Mouse (Mus musculus) kidney, adult 9 months (tissue): ENCODE measurements around the gene Rbfox1.

ENCODE experiments used
- DNase-seq: peaks from one replicate; pipeline ENCODE4 v3.0.0; 2022

Gene Rbfox1

GRCm38 (mm10) chr16:6247569-6247968, 362.4 kb downstream of the Rbfox1 start:
- DNase-seq: no peak

- no peak for DNase-seq
These were observed 379.4 kb downstream of the Rbfox1 start for GRCm38 (mm10) chr16:6264557-6264956.

- peak; percentile 10 for DNase-seq
These were observed 380.5 kb downstream of the Rbfox1 start for GRCm38 (mm10) chr16:6265610-6266009.

GRCm38 (mm10) chr16:6271596-6272370, 386.6 kb downstream of the Rbfox1 start:
- DNase-seq: no peak

- DNase-seq: no peak
These were observed 398.3 kb downstream of the Rbfox1 start for GRCm38 (mm10) chr16:6283496-6283895.

- no peak for DNase-seq
These were observed 399.2 kb downstream of the Rbfox1 start for GRCm38 (mm10) chr16:6284317-6284716.

- no peak for DNase-seq
These were observed 402.5 kb downstream of the Rbfox1 start for GRCm38 (mm10) chr16:6287699-6288098.

GRCm38 (mm10) chr16:6300112-6300511, 415.0 kb downstream of the Rbfox1 start:
- DNase-seq: no peak

- no peak for DNase-seq
These were observed 417.9 kb downstream of the Rbfox1 start for GRCm38 (mm10) chr16:6303082-6303481.

DNA sequence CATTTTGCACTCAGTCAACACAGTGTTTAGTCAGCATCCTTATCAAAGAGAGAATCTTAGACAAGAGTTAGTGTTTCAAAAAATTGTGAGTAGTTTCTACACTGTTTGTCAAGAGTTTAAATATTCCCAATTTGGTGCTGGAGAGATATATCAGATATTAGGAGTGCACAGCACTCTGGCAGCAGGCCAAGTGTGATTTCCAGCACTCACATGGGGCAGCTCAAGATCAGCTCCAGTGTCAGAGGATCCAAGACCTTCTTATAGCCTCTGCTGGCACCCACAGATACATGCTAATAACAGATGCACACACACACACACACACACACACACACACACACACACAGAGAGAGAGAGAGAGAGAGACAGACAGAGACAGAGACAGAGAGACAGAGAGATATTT, 424.8 kb downstream of the Rbfox1 start:
- DNase-seq: no peak

GRCm38 (mm10) chr16:6310744-6311678, 425.9 kb downstream of the Rbfox1 start:
- no peak for DNase-seq

GRCm38 (mm10) chr16:6313689-6314088, 428.5 kb downstream of the Rbfox1 start:
- no peak for DNase-seq

- no peak for DNase-seq
These were observed 439.7 kb downstream of the Rbfox1 start for GRCm38 (mm10) chr16:6324832-6325231.

DNA sequence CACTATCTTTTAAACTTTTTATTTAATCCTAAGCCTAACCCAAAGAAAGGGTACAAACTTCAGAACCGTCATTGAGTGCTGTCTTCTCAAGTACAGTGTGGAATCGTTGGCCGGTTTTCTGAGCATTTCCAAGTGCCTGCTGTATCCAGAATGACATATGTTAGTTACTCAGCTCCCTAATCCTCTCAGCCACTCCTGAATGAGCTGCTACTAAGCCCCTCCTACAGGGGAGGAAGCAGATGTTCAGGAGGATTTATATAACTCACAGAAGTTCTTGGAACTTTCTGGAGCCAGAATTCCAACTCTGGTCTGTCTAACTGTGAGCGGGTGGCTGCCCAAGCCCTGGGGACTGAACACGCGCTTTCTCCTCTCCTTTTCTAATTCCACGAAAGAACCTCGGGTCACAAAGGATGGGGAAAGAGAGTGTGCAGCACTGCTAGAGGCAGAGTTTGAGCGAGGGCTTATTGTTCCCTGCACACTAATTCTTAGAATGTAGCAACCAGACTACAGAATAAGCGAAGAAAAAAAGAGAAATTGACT, 446.3 kb downstream of the Rbfox1 start:
- DNase-seq: no peak

- DNase-seq: no peak
These were observed 448.1 kb downstream of the Rbfox1 start for GRCm38 (mm10) chr16:6333273-6333672.

- no peak for DNase-seq
These were observed 462.9 kb downstream of the Rbfox1 start for GRCm38 (mm10) chr16:6348103-6348502.

- DNase-seq: no peak
These were observed 463.6 kb downstream of the Rbfox1 start for GRCm38 (mm10) chr16:6348581-6349241.

DNA sequence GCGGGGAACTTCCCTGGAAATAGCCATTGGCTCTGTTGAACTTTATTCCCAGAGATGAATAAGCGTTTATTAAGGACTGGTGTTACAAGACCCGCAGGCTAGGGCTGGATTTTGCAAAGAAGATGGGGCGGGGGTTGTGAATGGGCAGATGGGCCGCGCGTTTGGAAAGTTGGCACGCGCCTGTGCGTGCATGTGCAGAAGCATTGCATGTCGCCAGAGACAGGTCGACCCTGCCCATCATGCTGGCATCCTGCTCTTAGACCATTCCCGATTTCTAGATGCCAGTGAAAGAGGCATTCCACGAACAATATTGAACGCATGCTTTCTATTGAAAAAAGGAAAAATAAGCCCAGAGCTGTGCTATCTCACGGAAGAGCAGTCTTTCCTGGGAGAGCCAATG, 464.2 kb downstream of the Rbfox1 start:
- no peak for DNase-seq

- DNase-seq: no peak
These were observed 465.1 kb downstream of the Rbfox1 start for GRCm38 (mm10) chr16:6350256-6350655.

- no peak for DNase-seq
These were observed 468.0 kb downstream of the Rbfox1 start for GRCm38 (mm10) chr16:6353191-6353590.

- no peak for DNase-seq
These were observed 471.8 kb downstream of the Rbfox1 start for GRCm38 (mm10) chr16:6356931-6357330.

GRCm38 (mm10) chr16:6365793-6366192, 480.6 kb downstream of the Rbfox1 start:
- DNase-seq: no peak

DNA sequence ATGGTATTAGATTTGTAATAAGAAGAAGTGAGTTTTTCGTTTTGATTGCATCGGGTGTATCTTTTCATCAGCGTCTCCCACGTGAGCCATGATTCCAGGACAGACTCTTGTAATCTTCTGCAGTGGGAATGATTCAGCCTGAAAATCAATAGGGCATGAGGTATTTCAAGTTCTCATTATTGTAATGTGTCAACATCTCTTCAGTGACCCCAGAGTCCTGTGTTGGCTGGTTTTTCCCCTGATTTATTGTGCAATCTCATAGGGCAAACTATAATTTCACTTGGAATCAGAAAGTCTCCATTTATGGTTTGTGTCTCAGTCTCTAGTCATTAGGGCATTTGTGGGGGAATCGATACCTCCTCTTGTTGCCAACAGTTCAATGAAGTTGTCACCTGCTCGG, 481.5 kb downstream of the Rbfox1 start:
- no peak for DNase-seq
